Mouse (Mus musculus): Measurements from ENCODE around the gene 2810408A11Rik. TPM values are rescaled to one million over a fixed set of nuclear protein-coding genes. Genes with fewer than 3 reads are reported as not detected.
A peak's percentile ranks its signal among the peaks of the same experiment; 100 is the strongest.

2810408A11Rik gene
- total RNA-seq (2012; rRNA removed): 3.3 and 5.7 TPM in 2 replicates

DNA sequence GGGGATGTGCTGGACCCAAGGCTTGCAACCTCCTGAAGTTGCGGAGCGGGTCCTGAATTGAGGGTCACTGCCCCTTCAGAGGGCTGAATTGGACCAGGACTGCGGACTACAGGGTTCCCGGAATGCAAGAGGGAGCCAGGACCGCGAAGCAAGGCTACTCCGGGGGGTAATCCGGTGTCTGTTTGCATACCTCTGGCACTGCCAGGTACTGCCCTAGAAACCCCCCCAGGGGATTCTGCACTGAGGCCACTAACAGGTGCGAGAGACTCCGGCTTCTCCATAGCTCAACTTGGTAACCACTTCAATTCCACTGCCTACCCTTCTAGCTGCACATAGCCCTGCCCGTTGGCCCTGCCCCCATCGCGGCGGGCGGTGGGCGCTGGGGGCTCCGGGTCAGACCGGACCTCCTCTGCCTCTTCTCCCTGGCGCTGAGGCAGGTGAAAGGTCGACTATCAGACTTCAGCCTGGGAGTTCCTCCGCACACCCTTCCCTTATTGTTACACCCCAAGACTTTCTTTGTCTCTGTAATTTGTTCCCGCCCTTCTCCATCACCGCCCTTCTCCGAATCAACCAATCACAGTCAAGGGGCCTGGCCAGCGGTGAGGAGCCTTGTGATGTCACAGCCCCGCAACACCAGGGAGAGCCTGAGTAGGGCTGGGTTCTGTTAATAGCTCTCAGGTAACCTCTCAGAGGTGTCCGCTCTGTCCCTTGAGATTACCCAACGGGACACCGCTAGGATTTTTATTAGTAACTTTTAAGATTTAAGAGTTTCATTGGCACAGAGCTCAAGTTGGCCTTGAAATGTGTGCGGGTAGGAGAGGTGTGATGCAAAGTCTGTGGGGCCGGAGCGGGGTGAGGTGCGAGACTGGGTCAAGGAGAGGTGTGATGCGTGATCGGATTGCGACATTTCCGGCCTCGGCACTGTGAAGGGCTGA is at the start of gene 2810408A11Rik, which contains the start of gene Neurl4:
Gene 2810408A11Rik, minus strand, starts transcription at position 517 of the 935 bp plus-strand sequence.
Gene Neurl4, plus strand, starts transcription at position 602 of the 935 bp plus-strand sequence.
- H3K9ac ChIP-seq (ENCODE audit: insufficient read depth, low read depth, low read length, poor library complexity, severe bottlenecking): peak within 1 kb of the TSS; percentile 84
- peak within 1 kb of the TSS; percentile 94 for H3K27ac ChIP-seq (ENCODE audit: insufficient read depth, low read depth, low read length, poor library complexity, severe bottlenecking)
- peaks cover 4 to 23% of the 10 kb centered on the region in 2 experiments; a peak in 3 of 4 replicates for H3K4me1 ChIP-seq (ENCODE audit: control insufficient read depth in 2 of 2, insufficient read depth in 2 of 2, low read length in 2 of 2, poor library complexity in 1 of 2)
- peak; percentile 97 for DNase-seq (ENCODE audit: low read depth, low spot score)
- in situ Hi-C loops (cut with MboI; ENCODE audit: low sequenced_read_pairs in 2 of 2, unreplicated experiment in 2 of 2): no loop called here
- H3K4me3 ChIP-seq (ENCODE audit: insufficient read depth in 1 of 2, low read depth in 1 of 2, low read length in 2 of 2, poor library complexity in 1 of 2, severe bottlenecking in 1 of 2): peak within 1 kb of the TSS; percentile 97 to 99
- H3K36me3 ChIP-seq (ENCODE audit: control insufficient read depth, insufficient read depth, low read length, poor library complexity, severe bottlenecking): peaks cover 19% of the 10 kb centered on the region
- H3K9me3 ChIP-seq (ENCODE audit: control insufficient read depth, insufficient read depth, low read depth, low read length): no peaks in the 10 kb centered on the region
- TF ChIP-seq HCFC1 (IDR thresholded peaks at IDR 0.05; ENCODE audit: borderline replicate concordance, insufficient read depth, low read length) (no peak), MAFK (IDR thresholded peaks at IDR 0.05; ENCODE audit: insufficient read depth, low read depth, low read length) (no peak), CHD2 (IDR thresholded peaks at IDR 0.05; ENCODE audit: low read depth, low read length) (peak; percentile 70; the same call in 1 of the 2 replicates), ZC3H11A (IDR thresholded peaks at IDR 0.05; ENCODE audit: borderline replicate concordance, low read depth, low read length) (no peak)

DNA sequence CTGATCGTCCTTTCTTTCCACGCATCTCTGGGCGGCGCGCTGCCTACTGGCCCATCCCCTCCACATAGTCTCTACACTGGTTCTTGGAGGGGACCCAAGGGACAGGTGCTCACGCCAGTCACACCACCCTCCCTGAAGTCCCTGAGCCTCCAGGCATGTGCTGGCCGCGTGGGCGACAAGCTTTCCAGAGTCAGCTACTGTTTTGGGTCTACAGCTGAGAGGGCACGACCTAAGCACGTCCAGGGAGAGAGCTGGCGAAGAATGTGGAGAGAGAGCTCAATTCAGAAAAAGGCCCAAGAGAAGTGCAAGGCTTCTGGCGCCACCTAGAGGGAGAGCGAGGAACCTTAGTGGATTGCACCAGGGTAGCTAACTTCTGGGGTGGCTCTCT is 48.0 kb upstream of the 2810408A11Rik start:
- Histone ChIP-seq H3K4me1 (ENCODE audit: control insufficient read depth in 2 of 2, insufficient read depth in 2 of 2, low read length in 2 of 2, poor library complexity in 1 of 2) (peaks cover 0 to 12% of the 10 kb centered on the region in 2 experiments; a peak in 1 of 4 replicates), H3K9ac (ENCODE audit: insufficient read depth, low read depth, low read length, poor library complexity, severe bottlenecking) (peak overlapping the region; percentile 44), H3K36me3 (ENCODE audit: control insufficient read depth, insufficient read depth, low read length, poor library complexity, severe bottlenecking) (no peaks in the 10 kb centered on the region; the same call in 1 of the 2 replicates), H3K9me3 (ENCODE audit: control insufficient read depth, insufficient read depth, low read depth, low read length) (no peaks in the 10 kb centered on the region), H3K4me3 (ENCODE audit: insufficient read depth in 1 of 2, low read depth in 1 of 2, low read length in 2 of 2, poor library complexity in 1 of 2, severe bottlenecking in 1 of 2) (peak overlapping the region; percentile 49 to 89; a peak in 3 of 4 replicates), H3K27ac (ENCODE audit: insufficient read depth, low read depth, low read length, poor library complexity, severe bottlenecking) (no peak overlapping the region)
- peak; percentile 92 for DNase-seq (ENCODE audit: low read depth, low spot score)
- TF ChIP-seq HCFC1 (IDR thresholded peaks at IDR 0.05; ENCODE audit: borderline replicate concordance, insufficient read depth, low read length) (no peak), ZC3H11A (IDR thresholded peaks at IDR 0.05; ENCODE audit: borderline replicate concordance, low read depth, low read length) (peak; percentile 54; the same call in 1 of the 2 replicates)
- in situ Hi-C loops (cut with MboI; ENCODE audit: low sequenced_read_pairs in 2 of 2, unreplicated experiment in 2 of 2): no loop called here

DNA sequence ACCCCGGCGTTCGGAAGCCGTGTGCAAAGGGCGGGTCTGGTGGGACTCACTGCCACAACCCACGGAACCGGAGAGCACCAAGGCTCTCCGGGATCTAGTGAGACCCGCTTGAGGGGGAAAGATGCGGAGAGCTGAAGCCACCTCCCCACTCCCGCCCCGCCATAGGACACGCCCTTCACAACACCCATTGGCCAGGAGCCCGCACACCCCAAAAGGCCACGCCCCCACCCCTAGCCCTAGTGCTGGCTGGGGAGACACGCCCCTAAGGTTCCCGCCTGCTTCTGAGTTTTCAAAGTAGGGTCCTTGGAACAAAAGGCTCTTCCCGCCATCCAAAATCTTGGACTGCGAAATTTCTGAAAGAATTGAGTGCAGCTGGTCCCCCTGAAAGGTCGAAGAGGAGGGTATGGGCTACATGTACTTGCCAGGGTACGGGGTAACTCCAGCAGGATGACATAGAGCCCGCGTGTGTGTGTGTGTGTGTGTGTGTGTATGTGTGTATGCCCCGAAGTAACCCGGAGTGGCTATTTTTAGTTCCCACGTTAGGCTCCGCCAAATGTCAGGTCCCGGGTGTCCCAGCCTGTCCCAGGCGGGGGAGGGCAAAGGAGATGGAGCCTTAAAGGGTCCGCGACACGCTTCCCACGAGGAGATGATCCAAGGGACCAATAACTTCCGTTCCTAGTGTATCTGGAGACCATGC is 47.4 kb upstream of the 2810408A11Rik start, which contains the start of gene Slc2a4:
Gene Slc2a4, minus strand, starts transcription at position 123 of the 697 bp plus-strand sequence.
- peak within 1 kb of the TSS; percentile 44 for H3K9ac ChIP-seq (ENCODE audit: insufficient read depth, low read depth, low read length, poor library complexity, severe bottlenecking)
- H3K27ac ChIP-seq (ENCODE audit: insufficient read depth, low read depth, low read length, poor library complexity, severe bottlenecking): no peak within 1 kb of the TSS
- no peak for TF ChIP-seq ZC3H11A (IDR thresholded peaks at IDR 0.05; ENCODE audit: borderline replicate concordance, low read depth, low read length)
- no peak for TF ChIP-seq MAFK (IDR thresholded peaks at IDR 0.05; ENCODE audit: insufficient read depth, low read depth, low read length)
- no peak for TF ChIP-seq ZNF384 (IDR thresholded peaks at IDR 0.05; ENCODE audit: low read depth, low read length)
- TF ChIP-seq CHD2 (IDR thresholded peaks at IDR 0.05; ENCODE audit: low read depth, low read length): no peak
- no peak for TF ChIP-seq HCFC1 (IDR thresholded peaks at IDR 0.05; ENCODE audit: borderline replicate concordance, insufficient read depth, low read length)
- peaks cover 0 to 12% of the 10 kb centered on the region in 2 experiments; a peak in 1 of 4 replicates for H3K4me1 ChIP-seq (ENCODE audit: control insufficient read depth in 2 of 2, insufficient read depth in 2 of 2, low read length in 2 of 2, poor library complexity in 1 of 2)
- peak; percentile 96 for DNase-seq (ENCODE audit: low read depth, low spot score)
- no peaks in the 10 kb centered on the region; the same call in 1 of the 2 replicates for H3K36me3 ChIP-seq (ENCODE audit: control insufficient read depth, insufficient read depth, low read length, poor library complexity, severe bottlenecking)
- peak within 1 kb of the TSS; percentile 58 to 89 for H3K4me3 ChIP-seq (ENCODE audit: insufficient read depth in 1 of 2, low read depth in 1 of 2, low read length in 2 of 2, poor library complexity in 1 of 2, severe bottlenecking in 1 of 2)
- in situ Hi-C loops (cut with MboI; ENCODE audit: low sequenced_read_pairs in 2 of 2, unreplicated experiment in 2 of 2): no loop called here
- no peaks in the 10 kb centered on the region for H3K9me3 ChIP-seq (ENCODE audit: control insufficient read depth, insufficient read depth, low read depth, low read length)

DNA sequence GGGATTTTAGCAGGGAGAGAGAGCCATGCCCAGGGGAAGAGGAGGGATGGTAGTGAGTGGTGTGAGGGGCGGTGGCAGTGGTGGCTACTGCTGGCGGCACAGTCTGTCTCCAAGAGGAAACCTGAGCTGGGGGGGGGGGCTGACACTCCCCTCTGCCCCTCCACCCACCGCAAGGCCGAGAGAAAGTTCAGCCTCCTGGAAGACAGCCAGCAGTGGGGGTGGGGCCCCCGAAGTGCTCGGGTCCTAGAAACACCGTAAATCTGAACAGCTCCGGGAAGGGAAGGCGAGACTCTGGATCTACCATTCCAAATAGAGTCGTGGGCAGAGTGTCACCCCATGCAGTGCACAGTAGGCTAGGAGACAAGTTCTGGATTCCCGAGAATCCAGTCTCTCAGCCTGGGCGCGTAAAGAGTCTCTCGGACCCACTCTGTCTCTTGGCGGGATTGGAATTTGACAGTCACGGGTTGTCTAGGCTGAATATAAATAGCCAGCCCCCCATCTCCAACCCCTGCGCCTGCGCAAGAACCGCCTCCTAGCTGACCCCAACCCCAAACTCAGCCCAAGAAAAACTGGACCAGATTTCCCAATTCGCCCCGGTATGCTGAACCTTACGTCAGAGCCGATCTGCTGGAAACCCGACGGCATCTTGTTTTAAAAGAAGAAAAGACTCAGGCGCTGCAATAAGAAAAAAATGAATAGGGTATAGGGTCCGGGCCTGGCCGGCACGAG is 46.7 kb upstream of the 2810408A11Rik start:
- peaks cover 0 to 12% of the 10 kb centered on the region in 2 experiments; a peak in 1 of 4 replicates for H3K4me1 ChIP-seq (ENCODE audit: control insufficient read depth in 2 of 2, insufficient read depth in 2 of 2, low read length in 2 of 2, poor library complexity in 1 of 2)
- H3K36me3 ChIP-seq (ENCODE audit: control insufficient read depth, insufficient read depth, low read length, poor library complexity, severe bottlenecking): no peaks in the 10 kb centered on the region; the same call in 1 of the 2 replicates
- in situ Hi-C loops (cut with MboI; ENCODE audit: low sequenced_read_pairs in 2 of 2, unreplicated experiment in 2 of 2): no loop called here
- TF ChIP-seq HCFC1 (IDR thresholded peaks at IDR 0.05; ENCODE audit: borderline replicate concordance, insufficient read depth, low read length) (no peak), ZC3H11A (IDR thresholded peaks at IDR 0.05; ENCODE audit: borderline replicate concordance, low read depth, low read length) (no peak), ZNF384 (IDR thresholded peaks at IDR 0.05; ENCODE audit: low read depth, low read length) (no peak), MAFK (IDR thresholded peaks at IDR 0.05; ENCODE audit: insufficient read depth, low read depth, low read length) (no peak), CHD2 (IDR thresholded peaks at IDR 0.05; ENCODE audit: low read depth, low read length) (no peak)
- no peaks in the 10 kb centered on the region for H3K9me3 ChIP-seq (ENCODE audit: control insufficient read depth, insufficient read depth, low read depth, low read length)
- H3K27ac ChIP-seq (ENCODE audit: insufficient read depth, low read depth, low read length, poor library complexity, severe bottlenecking): no peak overlapping the region
- DNase-seq (ENCODE audit: low read depth, low spot score): no peak
- H3K9ac ChIP-seq (ENCODE audit: insufficient read depth, low read depth, low read length, poor library complexity, severe bottlenecking): peak overlapping the region; percentile 35; the same call in 1 of the 2 replicates
- H3K4me3 ChIP-seq (ENCODE audit: insufficient read depth in 1 of 2, low read depth in 1 of 2, low read length in 2 of 2, poor library complexity in 1 of 2, severe bottlenecking in 1 of 2): peak overlapping the region; percentile 58 to 89

Measured in ES-E14 (cell line).